Mouse (Mus musculus) small intestine, adult 2 months (tissue): Measurements from ENCODE around the gene Nbas.

Experiments
- CTCF ChIP-seq: fragments of 200-500 bp; IDR thresholded peaks from 2 replicates; pipeline ENCODE4 v1.5.1; 2012; ENCODE audit warnings: low read depth, mild to moderate bottlenecking, control low read depth, inconsistent platforms, low read length, moderate library complexity, mixed read lengths; ENCODE audit not compliant: insufficient replicate concordance, insufficient read length; ENCODE audit errors: extremely low read depth
- POLR2A ChIP-seq: fragments of 200-500 bp; IDR thresholded peaks from 2 replicates; pipeline ENCODE4 v1.6.1; 2012; ENCODE audit warnings: low read depth, mild to moderate bottlenecking, control low read depth, inconsistent platforms, low read length, moderate library complexity

GRCm38 (mm10) chr12:13430219-13430618 is 161.3 kb downstream of the Nbas start:
- TF ChIP-seq CTCF, result no peak
- no peak for TF ChIP-seq POLR2A
